Mouse (Mus musculus): Measurements from ENCODE around the gene Arhgap30.

DNA sequence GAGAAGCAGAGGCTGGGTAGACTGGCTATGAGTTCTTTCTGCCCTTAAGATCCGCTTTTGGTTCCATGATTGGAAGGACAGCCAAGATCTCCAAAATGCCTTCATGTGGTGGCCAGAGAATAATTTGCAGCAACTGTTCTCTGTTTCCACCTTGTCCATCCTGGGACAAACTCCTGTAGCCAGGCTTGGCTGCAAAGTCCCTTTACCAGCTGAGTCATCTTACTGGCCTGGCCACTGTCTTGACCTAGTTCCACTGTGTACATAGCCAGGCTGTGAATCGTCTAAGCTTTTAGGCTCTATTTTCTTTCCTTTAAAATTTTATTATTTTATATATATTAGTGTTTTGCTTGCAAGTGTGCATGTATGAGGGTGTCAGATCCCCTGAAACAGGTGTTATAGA lies 39.5 kb upstream of the Arhgap30 start:
- TF ChIP-seq GATA1 (IDR thresholded peaks at IDR 0.05; ENCODE audit: borderline replicate concordance, low read length) (no peak), FLI1 (IDR thresholded peaks at IDR 0.05; ENCODE audit: low read length) (no peak)

Data from megakaryocyte, embryonic 14.5 days (primary cell).